Mouse (Mus musculus) MEL (cell line): Measurements from ENCODE around the gene Acod1.

Experiments used
- CTCF ChIP-seq, 3 experiments: IDR thresholded peaks in 2 of 3; conservative IDR thresholded peaks in 1 of 3; 2 replicates each; pipeline ENCODE4 v1.5.1; 2011 to 2012; ENCODE audit warnings: low read length in 3 of 3, low read depth in 2 of 3, mild to moderate bottlenecking in 2 of 3, improper control_type of control experiment in 1 of 3, inconsistent platforms in 1 of 3, mixed read lengths in 1 of 3, moderate library complexity in 1 of 3; ENCODE audit not compliant: control insufficient read depth in 1 of 3, insufficient read depth in 1 of 3, poor library complexity in 1 of 3, severe bottlenecking in 1 of 3
- EP300 ChIP-seq, 2 experiments: IDR thresholded peaks; 2 replicates each; pipeline ENCODE4 v1.6.1; 2011; ENCODE audit warnings: improper control_type of control experiment in 2 of 2, low read length in 2 of 2, low read depth in 1 of 2, mild to moderate bottlenecking in 1 of 2
- GATA1 ChIP-seq: IDR thresholded peaks from 2 replicates; pipeline ENCODE4 v1.6.1; 2011; ENCODE audit warnings: low read depth, low read length, improper control_type of control experiment
- MAFK ChIP-seq: IDR thresholded peaks from 2 replicates; pipeline ENCODE4 v1.6.1; 2011; ENCODE audit warnings: low read depth, mild to moderate bottlenecking, low read length, improper control_type of control experiment, borderline replicate concordance
- POLR2AphosphoS2 ChIP-seq: IDR thresholded peaks from 2 replicates; pipeline ENCODE4 v1.6.1; 2011; ENCODE audit warnings: low read length, improper control_type of control experiment
- TCF12 ChIP-seq: IDR thresholded peaks from 2 replicates; pipeline ENCODE4 v1.6.1; 2014; ENCODE audit warnings: low read depth, mild to moderate bottlenecking, inconsistent platforms, low read length, improper control_type of control experiment, moderate library complexity

- TF ChIP-seq MAFK = peak; percentile 8; the same call in 1 of the 2 replicates
- peak; percentile 78 to 80; a peak in 3 of 4 replicates for TF ChIP-seq EP300 (IDR thresholded peaks at IDR 0.05; ENCODE audit: low read depth in 1 of 2, low read length in 2 of 2)
- TF ChIP-seq CTCF (IDR thresholded peaks at IDR 0.05 in 2 of 3, conservative IDR thresholded peaks at IDR 0.05 in 1 of 3; ENCODE audit: control insufficient read depth in 1 of 3, insufficient read depth in 1 of 3, low read depth in 2 of 3, low read length in 3 of 3, poor library complexity in 1 of 3, severe bottlenecking in 1 of 3) = no peak
- TF ChIP-seq GATA1 = peak; percentile 70
- no peak for TF ChIP-seq POLR2AphosphoS2
- TF ChIP-seq TCF12 = peak; percentile 86
These were observed 39.2 kb downstream of the Acod1 start for GRCm38 (mm10) chr14:103085840-103086533.
